Mouse (Mus musculus) MEL (cell line): ENCODE results near the gene Ezr.

Experiments
- CHD2 ChIP-seq: IDR thresholded peaks from 2 replicates; pipeline ENCODE4 v1.6.1; 2011; ENCODE audit warnings: low read length, improper control_type of control experiment
- CTCF ChIP-seq, 3 experiments: IDR thresholded peaks in 2 of 3; conservative IDR thresholded peaks in 1 of 3; 2 replicates each; pipeline ENCODE4 v1.5.1; 2011 to 2012; ENCODE audit warnings: low read length in 3 of 3, low read depth in 2 of 3, mild to moderate bottlenecking in 2 of 3, improper control_type of control experiment in 1 of 3, inconsistent platforms in 1 of 3, mixed read lengths in 1 of 3, moderate library complexity in 1 of 3; ENCODE audit not compliant: control insufficient read depth in 1 of 3, insufficient read depth in 1 of 3, poor library complexity in 1 of 3, severe bottlenecking in 1 of 3
- EP300 ChIP-seq, 2 experiments: IDR thresholded peaks; 2 replicates each; pipeline ENCODE4 v1.6.1; 2011; ENCODE audit warnings: improper control_type of control experiment in 2 of 2, low read length in 2 of 2, low read depth in 1 of 2, mild to moderate bottlenecking in 1 of 2
- MAZ ChIP-seq: IDR thresholded peaks from 2 replicates; pipeline ENCODE4 v1.6.1; 2012; ENCODE audit warnings: low read depth, mild to moderate bottlenecking, inconsistent platforms, low read length, improper control_type of control experiment
- POLR2A ChIP-seq, 2 experiments: IDR thresholded peaks; 2 replicates each; pipeline ENCODE4 v1.6.1; 2011 to 2012; ENCODE audit warnings: low read length in 2 of 2, mild to moderate bottlenecking in 2 of 2, control low read depth in 1 of 2, improper control_type of control experiment in 1 of 2, low read depth in 1 of 2, moderate library complexity in 1 of 2; ENCODE audit not compliant: control insufficient read depth in 1 of 2, insufficient read depth in 1 of 2, poor library complexity in 1 of 2
- POLR2AphosphoS5 ChIP-seq: IDR thresholded peaks from 2 replicates; pipeline ENCODE4 v1.6.1; 2012; ENCODE audit warnings: low read depth, borderline replicate concordance, mild to moderate bottlenecking, inconsistent platforms, low read length, moderate library complexity, mixed read lengths
- RAD21 ChIP-seq: IDR thresholded peaks from 2 replicates; pipeline ENCODE4 v1.6.1; 2011; ENCODE audit warnings: mild to moderate bottlenecking, low read depth, low read length, improper control_type of control experiment
- TBP ChIP-seq: IDR thresholded peaks from 2 replicates; pipeline ENCODE4 v1.8.0; 2011; ENCODE audit warnings: low read depth, low read length, improper control_type of control experiment
- USF1 ChIP-seq: IDR thresholded peaks from 2 replicates; pipeline ENCODE4 v1.6.1; 2014; ENCODE audit warnings: low read depth, mild to moderate bottlenecking, inconsistent platforms, low read length, improper control_type of control experiment, moderate library complexity
- ZC3H11A ChIP-seq: IDR thresholded peaks from 2 replicates; pipeline ENCODE4 v1.6.1; 2012; ENCODE audit warnings: low read depth, mild to moderate bottlenecking, inconsistent platforms, low read length, improper control_type of control experiment

- TF ChIP-seq EP300 (IDR thresholded peaks at IDR 0.05; ENCODE audit: low read depth in 1 of 2, low read length in 2 of 2) (no peak), CHD2 (no peak), USF1 (no peak), RAD21 (no peak), CTCF (IDR thresholded peaks at IDR 0.05 in 2 of 3, conservative IDR thresholded peaks at IDR 0.05 in 1 of 3; ENCODE audit: control insufficient read depth in 1 of 3, insufficient read depth in 1 of 3, low read depth in 2 of 3, low read length in 3 of 3, poor library complexity in 1 of 3, severe bottlenecking in 1 of 3) (no peak), TBP (no peak), ZC3H11A (no peak), POLR2AphosphoS5 (no peak), POLR2A (IDR thresholded peaks at IDR 0.05; ENCODE audit: control insufficient read depth in 1 of 2, insufficient read depth in 1 of 2, low read depth in 1 of 2, low read length in 2 of 2, poor library complexity in 1 of 2) (no peak), MAZ (no peak)
These were observed 54.5 kb downstream of the Ezr start for GRCm38 (mm10) chr17:6727996-6728610.
